Mouse (Mus musculus) T-helper 1 cell (primary cell): Measurements from ENCODE around the gene Ms4a8a.

Experiments
- in situ Hi-C: fragments of 300-600 bp; cut with MboI, MseI; formaldehyde crosslinking; loops from one replicate; pipeline ENCODE4 v1.15.1; 2025; ENCODE audit warnings: high pct_unique_total_duplicates

Gene Ms4a8a

GRCm38 (mm10) chr19:11017891-11018290 lies 63.0 kb downstream of the Ms4a8a start, which contains the start of gene Ms4a18:
TSS of gene Ms4a18 (minus strand) at chr19:11018031.
- in situ Hi-C loops = loop anchor here (10.0 kb wide), 1 partner anchor 707 kb away; no protein-coding TSS in a partner anchor
